Comparison of ENCODE assay signal across 9 mouse cellular contexts in genomic region chr7:63335146-63335545, GRCm38 (mm10).
DNase-seq lines count a peak whose midpoint lies in the region; ATAC-seq and TF ChIP-seq lines count a peak whose summit lies in the region.
"Had no signal": no experiment of that assay in that cellular context is flagged by ENCODE, and none has a peak within 500 bp of the region (broad histone marks: within the 10 kb centered on the region; RNA-seq: fewer than 3 reads in every experiment).

No protein-coding gene starts in this region.

- TF ChIP-seq POLR2A in heart, adult 2 months (IDR thresholded peaks at IDR 0.05; ENCODE audit: insufficient read depth, low read depth, low read length): no peak
- TF ChIP-seq POLR2A in CH12.LX (IDR thresholded peaks at IDR 0.05; ENCODE audit: low read depth, low read length): no peak

- H3K27ac ChIP-seq in heart, adult 2 months: no peak overlapping the region
- H3K27ac ChIP-seq in CH12.LX (ENCODE audit: insufficient read depth, low read depth): no peak overlapping the region
- no peak overlapping the region for H3K27ac ChIP-seq in hindbrain, embryonic 11.5 days (ENCODE audit: low read depth, low read length)
- H3K27ac ChIP-seq: macrophage had no signal

- TF ChIP-seq RAD21 in CH12.LX (IDR thresholded peaks at IDR 0.05; ENCODE audit: low read depth, low read length): peak; percentile 13

- TF ChIP-seq CTCF in heart, adult 2 months (IDR thresholded peaks at IDR 0.05): peak; percentile 43
- TF ChIP-seq CTCF in CH12.LX (conservative IDR thresholded peaks at IDR 0.05 in 1 of 2, IDR thresholded peaks at IDR 0.05 in 1 of 2; ENCODE audit: low read depth in 2 of 2, low read length in 2 of 2): peak; percentile 25 to 43; a peak in 3 of 4 replicates

- 23% methylated on average over 1 of the region's 1 CpGs for WGBS in heart, adult 2 months
- WGBS in hindbrain, embryonic 11.5 days: 37% methylated on average over 1 of the region's 1 CpGs

- no peaks in the 10 kb centered on the region for H3K79me2 ChIP-seq in heart, adult 2 months (replicated peaks; ENCODE audit: control insufficient read depth, insufficient read depth, low read length)
- no peaks in the 10 kb centered on the region for H3K79me2 ChIP-seq in CH12.LX (replicated peaks; ENCODE audit: control insufficient read depth, extremely low read depth, insufficient read depth, poor library complexity, severe bottlenecking)

- H3K4me1 ChIP-seq in heart, adult 2 months (ENCODE audit: control insufficient read depth, insufficient read depth, low read length): no peaks in the 10 kb centered on the region
- no peaks in the 10 kb centered on the region for H3K4me1 ChIP-seq in CH12.LX (ENCODE audit: control insufficient read depth in 1 of 2, insufficient read depth in 2 of 2)
- no peaks in the 10 kb centered on the region for H3K4me1 ChIP-seq in hindbrain, embryonic 11.5 days (replicated peaks; ENCODE audit: control insufficient read depth, insufficient read depth, low read length)

- ATAC-seq in hindbrain, embryonic 11.5 days (ENCODE audit: low FRiP score): peak; percentile 72

- in situ Hi-C loops in CH12.LX (cut with MboI; ENCODE audit: low pct_ligation_motif_present, low pct_unique_long_range_greater_than_20kb, low sequenced_read_pairs): no loop called here

- H3K4me2 ChIP-seq in CH12.LX (ENCODE audit: insufficient read depth, low read depth, poor library complexity, severe bottlenecking): no peak overlapping the region
- H3K4me2 ChIP-seq in hindbrain, embryonic 11.5 days (replicated peaks; ENCODE audit: low read depth, low read length): no peak overlapping the region

- intact Hi-C loops in heart, adult 2 months (cut with DNase I): no loop called here

- no peak for TF ChIP-seq EP300 in heart, adult 2 months (IDR thresholded peaks at IDR 0.05; ENCODE audit: insufficient read depth, low read depth, low read length)
- TF ChIP-seq EP300 in CH12.LX (IDR thresholded peaks at IDR 0.05; ENCODE audit: low read length): no peak

- H3K27me3 ChIP-seq in heart, adult 2 months (ENCODE audit: control insufficient read depth, insufficient read depth, low read length): no peaks in the 10 kb centered on the region
- peaks cover 13% of the 10 kb centered on the region for H3K27me3 ChIP-seq in CH12.LX (replicated peaks)
- no peaks in the 10 kb centered on the region for H3K27me3 ChIP-seq in hindbrain, embryonic 11.5 days (ENCODE audit: control insufficient read depth, insufficient read depth, low read length)

- no peak for DNase-seq in heart, adult 2 months
- DNase-seq in heart, adult 11 months: no peak
- DNase-seq in CH12.LX (ENCODE audit: extremely low read depth): peak; percentile 21
- peak; percentile 46 for DNase-seq in cerebellum, adult 8-10 months
- peak; percentile 54 for DNase-seq in hindbrain, embryonic 11.5 days (ENCODE audit: low spot score)
- DNase-seq in mesoderm, embryonic 11.5 days (ENCODE audit: low read depth, low spot score): peak; percentile 54
- DNase-seq in thymus, postnatal 25 days: no peak
- no peak for DNase-seq in thymus, postnatal 14 days

- no peaks in the 10 kb centered on the region for H3K9me3 ChIP-seq in CH12.LX (replicated peaks; ENCODE audit: low read length)
- no peaks in the 10 kb centered on the region for H3K9me3 ChIP-seq in hindbrain, embryonic 11.5 days (ENCODE audit: control insufficient read depth, low read length)

- H3K4me3 ChIP-seq in heart, adult 2 months: no peak overlapping the region
- no peak overlapping the region for H3K4me3 ChIP-seq in CH12.LX (replicated peaks in 1 of 3; ENCODE audit: low read depth in 2 of 3, low read length in 2 of 3, poor library complexity in 1 of 3)
- no peak overlapping the region for H3K4me3 ChIP-seq in hindbrain, embryonic 11.5 days (ENCODE audit: low read depth, low read length)

- no peaks in the 10 kb centered on the region for H3K36me3 ChIP-seq in heart, adult 2 months (ENCODE audit: control insufficient read depth, insufficient read depth, low read length)
- H3K36me3 ChIP-seq in CH12.LX (replicated peaks in 1 of 2; ENCODE audit: control insufficient read depth in 1 of 2, insufficient read depth in 1 of 2, low read length in 1 of 2): no peaks in the 10 kb centered on the region
- H3K36me3 ChIP-seq in hindbrain, embryonic 11.5 days (ENCODE audit: control insufficient read depth, insufficient read depth, low read length): no peaks in the 10 kb centered on the region

- dilution Hi-C loops in CH12.LX (cut with MboI; ENCODE audit: extremely low pct_ligation_motif_present, extremely low pct_unique_long_range_greater_than_20kb, low sequenced_read_pairs): no loop called here

- no peak overlapping the region for H3K9ac ChIP-seq in heart, adult 2 months (ENCODE audit: low read depth, low read length)
- H3K9ac ChIP-seq in CH12.LX (ENCODE audit: insufficient read depth, low read depth): no peak overlapping the region
- H3K9ac ChIP-seq in hindbrain, embryonic 11.5 days (ENCODE audit: low read depth, low read length): no peak overlapping the region

TF ChIP-seq in CH12.LX, 34 proteins besides CTCF, POLR2A, EP300 and RAD21:
- no peak for TF ChIP-seq MAX (IDR thresholded peaks at IDR 0.05; ENCODE audit: low read length)
- peak; percentile 34; the same call in 1 of the 2 replicates for TF ChIP-seq SMC3 (IDR thresholded peaks at IDR 0.05; ENCODE audit: low read depth, low read length)
- TF ChIP-seq CHD1 (IDR thresholded peaks at IDR 0.05; ENCODE audit: low read depth, low read length): no peak

Comparison
In these comparisons a context has a peak if more than half of its experiments do, and no peak if none do; other contexts are left out.
1. DNase-seq: peak in CH12.LX (single experiment), cerebellum, adult 8-10 months (single experiment), hindbrain, embryonic 11.5 days (single experiment) and mesoderm, embryonic 11.5 days (single experiment); none in heart, adult 2 months (0 of 2), heart, adult 11 months (single experiment), thymus, postnatal 25 days (single experiment) and thymus, postnatal 14 days (single experiment).